Mouse (Mus musculus) cortical plate, adult 2 months (tissue): ENCODE measurements around the gene Large1.

Experiments
- CTCF ChIP-seq: fragments of 200-500 bp; IDR thresholded peaks from 2 replicates; pipeline ENCODE4 v1.5.1; 2011; ENCODE audit warnings: mild to moderate bottlenecking, control low read depth, low read length; ENCODE audit not compliant: insufficient read depth; ENCODE audit errors: extremely low read depth
- POLR2A ChIP-seq: fragments of 200-500 bp; IDR thresholded peaks from 2 replicates; pipeline ENCODE4 v1.6.1; 2011; ENCODE audit warnings: mild to moderate bottlenecking, low read length, control low read depth; ENCODE audit not compliant: insufficient read depth; ENCODE audit errors: extremely low read depth

- no peak for TF ChIP-seq CTCF
- no peak for TF ChIP-seq POLR2A
These were observed 256.4 kb downstream of the Large1 start for GRCm38 (mm10) chr8:73096952-73097351.
